Mouse (Mus musculus): Measurements from ENCODE around the gene Cdhr3. TPM values are rescaled to one million over a fixed set of nuclear protein-coding genes. Genes with fewer than 3 reads are reported as not detected.

Gene Cdhr3
- polyA plus RNA-seq (2015; fragmentation: Nextera tagmentation; extraction: Ambion mirVana) = 0.06 TPM in 1 of 2 replicates, not detected in the other

DNA sequence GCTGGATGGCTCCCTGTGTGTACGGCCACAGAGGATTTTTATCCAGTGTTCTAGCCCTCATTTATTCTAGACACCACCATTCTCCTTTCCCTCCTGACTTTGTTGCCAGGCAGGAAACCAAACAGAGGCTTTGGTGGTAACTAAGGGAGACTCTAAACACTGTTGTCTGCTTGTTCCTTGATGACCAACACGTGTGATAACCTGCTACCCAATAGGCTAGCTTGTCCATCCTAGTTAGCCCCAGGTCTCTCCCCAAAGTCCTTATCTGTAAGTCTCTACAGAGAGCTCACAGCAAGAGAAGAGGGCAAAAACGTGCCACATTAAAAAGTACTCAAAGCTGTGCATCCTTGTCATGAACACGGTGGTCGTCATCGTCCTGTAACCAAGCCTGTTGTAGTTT is at the start of gene Cdhr3:
Gene Cdhr3, minus strand, starts transcription at position 101 of the 400 bp plus-strand sequence.
- 45% methylated on average over 6 of the region's 6 CpGs for WGBS (ENCODE audit: insufficient replicate concordance)
- no peak within 1 kb of the TSS for H3K4me2 ChIP-seq
- no peak for ATAC-seq (ENCODE audit: insufficient read depth)

DNA sequence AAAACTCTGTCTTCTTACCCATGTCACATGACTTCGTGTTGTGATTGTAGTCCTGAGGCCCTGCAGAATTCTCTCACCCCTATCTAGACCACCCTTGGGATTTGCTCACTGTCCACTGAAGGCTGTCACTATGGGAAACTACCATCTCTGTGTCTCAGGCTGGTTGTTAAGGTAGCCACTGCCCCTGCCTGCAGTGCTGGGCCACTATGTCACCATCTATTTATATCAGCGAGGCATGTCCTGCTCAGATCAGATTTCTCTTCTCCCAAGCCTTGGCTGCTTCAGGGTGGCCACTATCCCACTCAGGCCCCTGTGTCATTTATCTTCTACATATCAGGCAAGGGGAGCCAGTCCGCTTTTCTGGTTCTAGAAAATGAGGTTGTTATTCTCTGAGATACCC is 46.4 kb upstream of the Cdhr3 start:
- no peaks in the 10 kb centered on the region for H3K9me3 ChIP-seq (replicated peaks)
- H3K4me3 ChIP-seq (replicated peaks) = no peak overlapping the region
- no peak for ATAC-seq (ENCODE audit: insufficient read depth)
- no peaks in the 10 kb centered on the region for H3K36me3 ChIP-seq (replicated peaks)
- no peaks in the 10 kb centered on the region for H3K4me1 ChIP-seq (replicated peaks)
- no peak overlapping the region for H3K9ac ChIP-seq
- no peak overlapping the region for H3K4me2 ChIP-seq
- peaks cover 23% of the 10 kb centered on the region for H3K27me3 ChIP-seq
- 52% methylated on average over 3 of the region's 3 CpGs for WGBS (ENCODE audit: insufficient replicate concordance)
- no peak overlapping the region for H3K27ac ChIP-seq (replicated peaks)

More for the DNA sequence above, at the start of gene Cdhr3:
- no peaks in the 10 kb centered on the region for H3K36me3 ChIP-seq (replicated peaks)
- H3K4me1 ChIP-seq (replicated peaks) = no peaks in the 10 kb centered on the region
- H3K27me3 ChIP-seq = no peaks in the 10 kb centered on the region
- no peaks in the 10 kb centered on the region for H3K9me3 ChIP-seq (replicated peaks)
- no peak within 1 kb of the TSS for H3K27ac ChIP-seq (replicated peaks)
- H3K9ac ChIP-seq = no peak within 1 kb of the TSS
- H3K4me3 ChIP-seq (replicated peaks) = no peak within 1 kb of the TSS

GRCm38 (mm10) chr12:33137857-33138256 is 45.2 kb upstream of the Cdhr3 start:
- no peak overlapping the region for H3K9ac ChIP-seq
- WGBS (ENCODE audit: insufficient replicate concordance) = 16% methylated on average over 1 of the region's 1 CpGs
- no peak overlapping the region for H3K4me3 ChIP-seq (replicated peaks)
- no peaks in the 10 kb centered on the region for H3K9me3 ChIP-seq (replicated peaks)
- no peaks in the 10 kb centered on the region for H3K36me3 ChIP-seq (replicated peaks)
- ATAC-seq (ENCODE audit: insufficient read depth) = no peak
- H3K4me1 ChIP-seq (replicated peaks) = no peaks in the 10 kb centered on the region
- no peak overlapping the region for H3K4me2 ChIP-seq
- peaks cover 15% of the 10 kb centered on the region; the same call in 1 of the 2 replicates for H3K27me3 ChIP-seq
- H3K27ac ChIP-seq (replicated peaks) = no peak overlapping the region

- no peak for ATAC-seq (ENCODE audit: insufficient read depth)
- Histone ChIP-seq H3K4me1 (replicated peaks) (0 out of 2 replicates have a peak, but pooled peaks cover 5% of the 10 kb centered on the region), H3K9ac (no peak overlapping the region), H3K9me3 (replicated peaks) (no peaks in the 10 kb centered on the region), H3K27ac (replicated peaks) (no peak overlapping the region), H3K36me3 (replicated peaks) (no peaks in the 10 kb centered on the region), H3K4me3 (replicated peaks) (no peak overlapping the region), H3K27me3 (peaks cover 14% of the 10 kb centered on the region; the same call in 1 of the 2 replicates), H3K4me2 (no peak overlapping the region)
- WGBS (ENCODE audit: insufficient replicate concordance) = 26% methylated on average over 7 of the region's 7 CpGs
These were observed 39.1 kb upstream of the Cdhr3 start for GRCm38 (mm10) chr12:33131796-33132195.

DNA sequence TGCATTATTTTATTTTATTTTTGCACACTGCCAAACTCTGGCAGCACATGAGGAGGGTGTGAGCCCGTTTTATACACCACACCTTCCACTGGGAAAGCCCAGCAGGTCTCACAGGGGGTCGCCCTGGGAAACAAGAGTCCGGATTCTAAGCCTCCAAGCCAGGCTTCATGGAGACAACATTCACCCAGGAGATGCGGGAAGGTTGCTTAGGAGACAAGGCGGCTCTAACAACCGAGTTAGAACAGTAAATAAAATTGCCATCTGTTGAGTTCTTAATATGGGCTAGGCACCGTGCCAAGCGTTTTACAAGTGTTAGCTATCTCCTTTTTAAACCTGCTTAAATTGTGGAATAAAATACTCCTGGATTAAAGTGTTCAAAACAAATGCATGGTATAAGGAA is 37.7 kb upstream of the Cdhr3 start:
- H3K36me3 ChIP-seq (replicated peaks) = no peaks in the 10 kb centered on the region
- no peak overlapping the region for H3K4me3 ChIP-seq (replicated peaks)
- ATAC-seq (ENCODE audit: insufficient read depth) = no peak
- 56% methylated on average over 8 of the region's 8 CpGs for WGBS (ENCODE audit: insufficient replicate concordance)
- H3K9ac ChIP-seq = no peak overlapping the region
- peaks cover 13% of the 10 kb centered on the region; the same call in 1 of the 2 replicates for H3K4me1 ChIP-seq (replicated peaks)
- no peak overlapping the region for H3K27ac ChIP-seq (replicated peaks)
- no peak overlapping the region for H3K4me2 ChIP-seq
- peaks cover 14% of the 10 kb centered on the region; the same call in 1 of the 2 replicates for H3K27me3 ChIP-seq
- H3K9me3 ChIP-seq (replicated peaks) = no peaks in the 10 kb centered on the region

DNA sequence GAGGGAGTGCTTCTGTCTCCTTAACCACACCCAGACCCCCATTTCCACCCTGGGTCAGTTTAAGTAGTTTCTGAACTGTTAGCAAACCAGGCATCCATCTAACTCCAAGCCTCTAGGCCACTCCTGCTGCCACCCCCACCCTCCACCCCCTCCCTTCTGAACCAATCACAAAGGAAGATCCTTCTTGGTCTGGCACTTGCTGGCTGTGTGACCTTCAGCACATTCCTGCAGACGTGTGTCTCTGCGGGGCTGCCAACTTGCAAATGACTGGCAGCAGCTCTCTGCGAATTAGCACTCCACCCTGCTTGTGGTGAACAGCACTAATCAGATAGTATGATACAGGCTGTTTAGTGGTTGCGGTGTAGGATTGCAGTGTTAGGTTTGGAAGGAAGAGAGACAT is 36.7 kb upstream of the Cdhr3 start:
- Histone ChIP-seq H3K4me1 (replicated peaks) (peaks cover 14% of the 10 kb centered on the region; the same call in 1 of the 2 replicates), H3K27me3 (peaks cover 14% of the 10 kb centered on the region; the same call in 1 of the 2 replicates), H3K27ac (replicated peaks) (no peak overlapping the region), H3K4me3 (replicated peaks) (no peak overlapping the region), H3K9ac (no peak overlapping the region), H3K36me3 (replicated peaks) (no peaks in the 10 kb centered on the region), H3K4me2 (no peak overlapping the region), H3K9me3 (replicated peaks) (no peaks in the 10 kb centered on the region)
- 7% methylated on average over 4 of the region's 4 CpGs for WGBS (ENCODE audit: insufficient replicate concordance)
- ATAC-seq (ENCODE audit: insufficient read depth) = no peak

- no peak for ATAC-seq (ENCODE audit: insufficient read depth)
- Histone ChIP-seq H3K4me3 (replicated peaks) (no peak overlapping the region), H3K9me3 (replicated peaks) (no peaks in the 10 kb centered on the region), H3K9ac (no peak overlapping the region), H3K27ac (replicated peaks) (no peak overlapping the region), H3K4me2 (no peak overlapping the region), H3K27me3 (peaks cover 14% of the 10 kb centered on the region; the same call in 1 of the 2 replicates), H3K4me1 (replicated peaks) (peaks cover 14% of the 10 kb centered on the region; the same call in 1 of the 2 replicates), H3K36me3 (replicated peaks) (no peaks in the 10 kb centered on the region)
- WGBS (ENCODE audit: insufficient replicate concordance) = 74% methylated on average over 7 of the region's 7 CpGs
These were observed 36.0 kb upstream of the Cdhr3 start for GRCm38 (mm10) chr12:33128702-33129101.

- WGBS (ENCODE audit: insufficient replicate concordance) = 46% methylated on average over 2 of the region's 2 CpGs
- Histone ChIP-seq H3K4me1 (replicated peaks) (peaks cover 14% of the 10 kb centered on the region; the same call in 1 of the 2 replicates), H3K9me3 (replicated peaks) (no peaks in the 10 kb centered on the region), H3K27ac (replicated peaks) (no peak overlapping the region), H3K4me2 (no peak overlapping the region), H3K27me3 (peaks cover 14% of the 10 kb centered on the region; the same call in 1 of the 2 replicates), H3K4me3 (replicated peaks) (no peak overlapping the region), H3K36me3 (replicated peaks) (no peaks in the 10 kb centered on the region), H3K9ac (no peak overlapping the region)
- no peak for ATAC-seq (ENCODE audit: insufficient read depth)
These were observed 35.4 kb upstream of the Cdhr3 start for GRCm38 (mm10) chr12:33128121-33128520.

DNA sequence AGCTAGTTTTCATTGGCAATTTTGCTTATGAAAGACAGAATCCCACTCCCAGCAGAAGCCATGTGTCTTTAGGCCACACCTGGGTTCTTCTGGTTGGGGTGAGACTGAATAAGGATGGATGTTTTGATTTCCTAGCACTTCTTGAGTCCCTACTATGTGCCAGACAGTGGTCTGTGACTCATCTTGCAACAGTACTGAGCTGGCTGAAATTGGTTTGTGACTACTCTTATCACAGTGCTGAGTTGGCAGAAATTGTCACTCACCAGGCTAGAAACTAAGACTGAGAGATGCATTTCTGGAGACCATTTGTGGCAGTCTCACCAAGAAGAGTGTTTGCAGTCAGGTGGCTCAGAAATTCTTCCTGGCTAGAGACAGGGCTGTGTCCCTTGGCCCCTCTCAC is 33.6 kb upstream of the Cdhr3 start:
- H3K4me1 ChIP-seq (replicated peaks) = peaks cover 9% of the 10 kb centered on the region; the same call in 1 of the 2 replicates
- H3K36me3 ChIP-seq (replicated peaks) = no peaks in the 10 kb centered on the region
- no peak overlapping the region for H3K4me2 ChIP-seq
- no peak overlapping the region for H3K4me3 ChIP-seq (replicated peaks)
- no peaks in the 10 kb centered on the region for H3K9me3 ChIP-seq (replicated peaks)
- ATAC-seq (ENCODE audit: insufficient read depth) = no peak
- no peak overlapping the region for H3K27ac ChIP-seq (replicated peaks)
- no peak overlapping the region for H3K9ac ChIP-seq
- H3K27me3 ChIP-seq = peaks cover 10% of the 10 kb centered on the region; the same call in 1 of the 2 replicates

DNA sequence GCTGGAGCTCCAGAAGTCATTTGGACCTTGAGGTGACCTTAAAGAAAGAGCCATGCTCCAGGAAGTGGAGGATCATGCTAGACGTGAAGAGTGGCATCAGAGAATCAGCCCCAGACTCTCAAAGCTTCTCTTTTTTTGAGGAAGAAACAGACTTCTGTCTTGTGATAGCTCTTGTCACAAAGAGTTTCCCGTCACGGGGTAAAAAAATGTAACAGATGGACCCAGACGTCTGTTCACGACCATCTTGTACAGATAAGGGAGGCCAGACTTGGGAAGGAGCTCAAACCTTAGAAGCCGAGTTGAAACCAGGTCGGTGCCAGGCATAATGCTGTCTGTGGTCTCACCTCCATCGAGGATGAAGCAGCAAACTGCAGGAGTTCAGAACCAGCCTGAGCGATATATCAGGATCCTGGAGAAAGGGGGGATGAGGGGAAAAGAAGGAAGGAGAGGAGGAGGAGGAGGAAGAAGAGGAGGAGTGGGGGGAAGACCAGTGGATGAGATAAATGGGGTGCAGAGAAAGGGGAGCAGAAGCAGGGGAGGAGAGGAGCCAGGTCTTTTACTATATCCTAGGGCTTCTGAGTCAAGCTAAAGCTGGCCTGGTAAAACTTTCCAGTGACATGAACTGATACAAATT is 33.0 kb upstream of the Cdhr3 start:
- no peak for ATAC-seq (ENCODE audit: insufficient read depth)
- H3K9me3 ChIP-seq (replicated peaks) = no peaks in the 10 kb centered on the region
- H3K9ac ChIP-seq = no peak overlapping the region
- peaks cover 9% of the 10 kb centered on the region; the same call in 1 of the 2 replicates for H3K4me1 ChIP-seq (replicated peaks)
- H3K36me3 ChIP-seq (replicated peaks) = no peaks in the 10 kb centered on the region
- peaks cover 10% of the 10 kb centered on the region; the same call in 1 of the 2 replicates for H3K27me3 ChIP-seq
- H3K4me2 ChIP-seq = no peak overlapping the region
- H3K4me3 ChIP-seq (replicated peaks) = no peak overlapping the region
- no peak overlapping the region for H3K27ac ChIP-seq (replicated peaks)
- 18% methylated on average over 9 of the region's 9 CpGs for WGBS (ENCODE audit: insufficient replicate concordance)

- Histone ChIP-seq H3K9me3 (replicated peaks) (no peaks in the 10 kb centered on the region), H3K36me3 (replicated peaks) (no peaks in the 10 kb centered on the region), H3K4me2 (peak overlapping the region; percentile 18), H3K9ac (no peak overlapping the region), H3K27me3 (0 out of 2 replicates have a peak, but pooled peaks cover 2% of the 10 kb centered on the region), H3K27ac (replicated peaks) (no peak overlapping the region), H3K4me3 (replicated peaks) (no peak overlapping the region), H3K4me1 (replicated peaks) (no peaks in the 10 kb centered on the region)
- WGBS (ENCODE audit: insufficient replicate concordance) = 31% methylated on average over 15 of the region's 15 CpGs
- ATAC-seq (ENCODE audit: insufficient read depth) = no peak
These were observed 26.1 kb upstream of the Cdhr3 start for GRCm38 (mm10) chr12:33118624-33119301.
